Mouse (Mus musculus) right cerebral cortex, adult 2 months (tissue): ENCODE results near the gene Prkag1.
A peak's percentile ranks its signal among the peaks of the same experiment; 100 is the strongest.

Experiments used
- DNase-seq, 2 experiments: peaks; one replicate each; pipeline ENCODE4 v3.0.0; 2021 to 2022; ENCODE audit warnings: low spot score in 2 of 2

Prkag1 gene

GRCm38 (mm10) chr15:98830736-98831683 lies at the start of gene Prkag1:
TSS of gene Prkag1 (minus strand) at chr15:98831521.
- peak; percentile 93 to 95 for DNase-seq

- peak; percentile 50 to 70 for DNase-seq
These were observed 46.0 kb upstream of the Prkag1 start for GRCm38 (mm10) chr15:98877331-98877730.

- DNase-seq = peak; percentile 90 to 96
These were observed 40.9 kb upstream of the Prkag1 start for GRCm38 (mm10) chr15:98871916-98872888.

- DNase-seq = no peak
These were observed 40.0 kb upstream of the Prkag1 start, which contains the start of gene Kmt2d for GRCm38 (mm10) chr15:98871070-98871915. TSS of gene Kmt2d (minus strand) at chr15:98871204.

GRCm38 (mm10) chr15:98870179-98871069 lies 39.1 kb upstream of the Prkag1 start:
- DNase-seq = no peak

GRCm38 (mm10) chr15:98869342-98870178 lies 38.2 kb upstream of the Prkag1 start:
- DNase-seq = no peak

GRCm38 (mm10) chr15:98868346-98869063 lies 37.2 kb upstream of the Prkag1 start:
- DNase-seq = no peak

- DNase-seq = peak; percentile 70 to 71
These were observed 36.0 kb upstream of the Prkag1 start for GRCm38 (mm10) chr15:98867321-98867720.

GRCm38 (mm10) chr15:98866501-98866900 lies 35.2 kb upstream of the Prkag1 start:
- DNase-seq = no peak

GRCm38 (mm10) chr15:98865771-98866170 lies 34.5 kb upstream of the Prkag1 start:
- DNase-seq = no peak

GRCm38 (mm10) chr15:98864951-98865350 lies 33.6 kb upstream of the Prkag1 start:
- no peak for DNase-seq

- DNase-seq = no peak
These were observed 32.2 kb upstream of the Prkag1 start for GRCm38 (mm10) chr15:98863451-98863958.

- no peak for DNase-seq
These were observed 30.5 kb upstream of the Prkag1 start for GRCm38 (mm10) chr15:98861701-98862410.

GRCm38 (mm10) chr15:98860921-98861320 lies 29.6 kb upstream of the Prkag1 start:
- no peak for DNase-seq

- no peak for DNase-seq
These were observed 28.2 kb upstream of the Prkag1 start for GRCm38 (mm10) chr15:98859319-98860043.

GRCm38 (mm10) chr15:98854214-98854613 lies 22.9 kb upstream of the Prkag1 start:
- no peak for DNase-seq
